Mouse (Mus musculus) adrenal gland, postnatal 36 days (tissue): ENCODE measurements around the gene Orc2. TPM values are rescaled to one million over a fixed set of nuclear protein-coding genes. Genes with fewer than 3 reads are reported as not detected.

Source experiments
- DNase-seq, 2 experiments: peaks; one replicate each; pipeline ENCODE4 v3.0.0; 2021; ENCODE audit warnings: mixed read lengths in 1 of 2
- total RNA-seq, 2 experiments: library from RNA; stranded (reverse); gene quantifications; 2 replicates each; pipeline ENCODE4 v1.2.3; 2021

Orc2 gene
- total RNA-seq, 2 experiments from 2014 or later = 23.9 to 24.3 TPM

DNA sequence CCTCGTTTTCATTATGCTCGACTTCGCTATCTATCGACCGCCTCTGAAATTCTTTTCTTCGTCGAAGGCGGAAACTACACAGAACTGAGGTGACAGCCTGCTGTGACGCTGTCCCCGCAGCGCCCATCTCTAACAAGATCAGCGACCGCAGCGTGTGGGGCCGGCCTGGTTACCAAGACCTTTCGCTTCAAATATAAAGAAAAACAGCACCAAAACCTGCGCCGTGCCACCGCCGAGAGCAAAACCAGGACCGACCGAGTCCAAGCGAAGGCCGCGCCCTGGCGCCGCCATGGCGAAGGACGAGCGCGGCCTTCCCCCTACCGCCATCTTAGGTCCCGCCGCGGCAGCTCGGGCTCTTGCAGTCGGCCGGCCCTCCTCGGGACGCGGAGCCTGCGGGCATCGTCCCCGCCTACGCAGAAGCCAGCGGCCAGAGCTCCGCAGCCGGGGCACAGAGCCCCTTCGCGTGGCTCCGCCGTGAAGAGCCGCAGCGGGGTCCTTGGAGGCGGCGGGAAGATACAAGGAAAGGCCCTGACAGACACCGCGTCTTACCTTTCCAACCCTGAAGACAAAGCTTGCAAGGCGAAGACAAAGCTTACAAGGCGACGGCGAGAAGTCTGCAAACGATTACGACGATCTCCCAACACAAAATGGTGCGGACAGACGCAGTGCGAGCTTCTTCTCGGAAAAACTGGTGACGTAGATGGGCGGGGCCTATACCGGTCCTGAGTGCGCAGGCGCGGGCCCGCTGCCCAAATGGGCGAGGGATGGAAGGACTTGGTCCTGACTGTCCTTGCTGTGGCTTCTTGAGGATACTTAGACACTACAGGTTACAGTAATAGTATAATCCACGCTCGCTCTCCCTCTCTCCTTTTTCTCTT is 81.3 kb downstream of the Orc2 start, which contains the start of gene Clk1:
Gene Clk1, minus strand, starts transcription at position 696 of the 878 bp plus-strand sequence.
- peak; percentile 97 to 98 for DNase-seq

- DNase-seq = peak in 1 of 2 experiments; percentile 31
Observed at GRCm38 (mm10) chr1:58422879-58423278, 82.0 kb downstream of the Orc2 start.

DNA sequence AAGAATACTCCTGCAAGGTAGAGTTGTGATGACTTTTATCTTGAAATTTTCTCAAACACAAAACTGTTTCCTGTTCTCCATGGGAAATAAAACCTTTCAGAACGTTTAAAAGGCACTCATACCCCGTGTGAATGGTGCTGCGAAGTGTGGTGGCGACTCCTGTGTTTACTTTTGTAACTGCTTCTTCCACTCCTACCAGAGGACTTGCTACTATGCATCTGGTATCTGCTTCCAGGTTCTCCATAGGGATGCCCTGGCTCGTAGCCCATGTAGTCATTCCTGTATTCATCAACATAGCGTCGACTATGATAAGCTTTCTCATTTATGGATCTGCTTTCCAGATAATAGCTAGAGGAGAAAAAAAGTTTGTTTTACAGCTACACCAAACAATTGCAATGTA is 83.9 kb downstream of the Orc2 start:
- peak in 1 of 2 experiments; percentile 25 for DNase-seq

- no peak for DNase-seq
Observed at GRCm38 (mm10) chr1:58420032-58420431, 84.9 kb downstream of the Orc2 start.

GRCm38 (mm10) chr1:58416048-58416447 is 88.9 kb downstream of the Orc2 start:
- DNase-seq = no peak

- no peak for DNase-seq
Observed at GRCm38 (mm10) chr1:58415442-58415841, 89.5 kb downstream of the Orc2 start.

Other genes with a start within 250 kb of the Orc2 start
- gene Aox2, start 226.8 kb downstream of the Orc2 start, total RNA-seq = under 1 TPM; 0.30 to 0.86 TPM
- 100 to 1,000 TPM; 149 to 239 TPM for gene Bzw1, start 112.2 kb downstream of the Orc2 start, total RNA-seq
- 100 to 1,000 TPM; 168 to 179 TPM for gene Clk1, start 81.0 kb downstream of the Orc2 start, total RNA-seq
- gene Nif3l1, start 60.0 kb downstream of the Orc2 start, total RNA-seq = 10 to 100 TPM; 18.8 to 19.5 TPM
- 10 to 100 TPM; 31.8 to 37.0 TPM for gene Ppil3, start 59.6 kb downstream of the Orc2 start, total RNA-seq
- 10 to 100 TPM; 40.5 to 50.6 TPM for gene Fam126b, start 81.2 kb upstream of the Orc2 start, total RNA-seq
- 100 to 1,000 TPM; 144 to 149 TPM for gene Ndufb3, start 81.3 kb upstream of the Orc2 start, total RNA-seq
- 1 to 10 TPM in 1 of 2 experiments, under 1 TPM in 1; 0.86 to 3.0 TPM for gene Als2cr12, start 190.9 kb upstream of the Orc2 start, total RNA-seq
- gene Cflar, start 206.4 kb upstream of the Orc2 start, total RNA-seq = 100 to 1,000 TPM; 110 to 114 TPM